Mouse (Mus musculus) stomach, postnatal 0 days (tissue): ENCODE data around the gene Utrn.

Experiments used
- CTCF ChIP-seq: IDR thresholded peaks from 2 replicates; pipeline ENCODE4 v1.5.1; 2016; ENCODE audit warnings: antibody characterized with exemption, low read depth, mild to moderate bottlenecking, moderate library complexity
- EP300 ChIP-seq: optimal IDR thresholded peaks from 2 replicates; pipeline ENCODE3; 2016; ENCODE audit warnings: antibody characterized with exemption

- TF ChIP-seq CTCF = no peak
- TF ChIP-seq EP300 = no peak
Observed at GRCm38 (mm10) chr10:12813881-12814280, 55.3 kb downstream of the Utrn start.
